Mouse (Mus musculus) erythroblast, adult 5-6 weeks (primary cell): Measurements from ENCODE around the gene Pzp. TPM values are rescaled to one million over a fixed set of nuclear protein-coding genes. Genes with fewer than 3 reads are reported as not detected.
A peak's percentile ranks its signal among the peaks of the same experiment; 100 is the strongest.

Experiments used
- ATAC-seq: replicated peaks from 2 replicates; pipeline ENCODE4 v1.8.0; 2016; ENCODE audit warnings: moderate number of reproducible peaks, mild to moderate bottlenecking, moderate TSS enrichment, inconsistent platforms; ENCODE audit not compliant: poor library complexity, low FRiP score, severe bottlenecking
- total RNA-seq, 2 experiments: library from RNA; stranded (forward) in 1 of 2; stranded (reverse) in 1 of 2; fragments of 150-400 nt in 1 of 2; fragments of 200-764, 138-1000 nt in 1 of 2; gene quantifications; 2 replicates each; pipeline versions ENCODE4 v1.2.3 to v1.2.4; 2015 to 2017; ENCODE audit warnings: low replicate concordance in 2 of 2

Gene Pzp
- total RNA-seq, 2 experiments from 2014 or later, result not detected

GRCm38 (mm10) chr6:128487736-128488135 is 38.8 kb downstream of the Pzp start:
- no peak for ATAC-seq

- ATAC-seq, result peak; percentile 99
These were observed 46.8 kb downstream of the Pzp start for GRCm38 (mm10) chr6:128479463-128480454.

GRCm38 (mm10) chr6:128477495-128477894 is 49.0 kb downstream of the Pzp start:
- no peak for ATAC-seq

- no peak for ATAC-seq
These were observed 52.4 kb downstream of the Pzp start for GRCm38 (mm10) chr6:128474112-128474511.

- ATAC-seq, result no peak
These were observed 57.1 kb downstream of the Pzp start for GRCm38 (mm10) chr6:128469451-128469850.

GRCm38 (mm10) chr6:128467298-128467697 is 59.2 kb downstream of the Pzp start:
- ATAC-seq, result no peak

- ATAC-seq, result no peak
These were observed 60.0 kb downstream of the Pzp start for GRCm38 (mm10) chr6:128466563-128466962.

- ATAC-seq, result no peak
These were observed 60.5 kb downstream of the Pzp start for GRCm38 (mm10) chr6:128466043-128466442.

GRCm38 (mm10) chr6:128464996-128465395 is 61.5 kb downstream of the Pzp start:
- ATAC-seq, result no peak

GRCm38 (mm10) chr6:128461606-128462005 is 64.9 kb downstream of the Pzp start:
- ATAC-seq, result no peak

GRCm38 (mm10) chr6:128460729-128461503 is 65.6 kb downstream of the Pzp start:
- ATAC-seq, result no peak

- no peak for ATAC-seq
These were observed 66.2 kb downstream of the Pzp start for GRCm38 (mm10) chr6:128460321-128460720.

- no peak for ATAC-seq
These were observed 69.3 kb downstream of the Pzp start for GRCm38 (mm10) chr6:128457186-128457585.

- ATAC-seq, result no peak
These were observed 70.5 kb downstream of the Pzp start for GRCm38 (mm10) chr6:128455835-128456605.

GRCm38 (mm10) chr6:128447063-128447462 is 79.5 kb downstream of the Pzp start:
- no peak for ATAC-seq

- 0 out of 2 replicates have a peak, but pooled peaks have one; percentile 50 for ATAC-seq
These were observed 80.6 kb downstream of the Pzp start for GRCm38 (mm10) chr6:128445761-128446535.

- ATAC-seq, result no peak
These were observed 86.3 kb downstream of the Pzp start for GRCm38 (mm10) chr6:128440238-128440637.

- 0 out of 2 replicates have a peak, but pooled peaks have one; percentile 4 for ATAC-seq
These were observed 87.6 kb downstream of the Pzp start for GRCm38 (mm10) chr6:128438871-128439341.

GRCm38 (mm10) chr6:128438317-128438870 is 88.1 kb downstream of the Pzp start, which contains the start of gene Fkbp4:
Fkbp4 (minus strand) TSS chr6:128438677.
- peak; percentile 93 for ATAC-seq
